Mouse (Mus musculus) T-helper 1 cell (primary cell): ENCODE results near the gene Spint1.

Experiments
- in situ Hi-C: fragments of 300-600 bp; cut with MboI, MseI; formaldehyde crosslinking; loops from one replicate; pipeline ENCODE4 v1.15.1; 2025; ENCODE audit warnings: high pct_unique_total_duplicates

The Spint1 gene

GRCm38 (mm10) chr2:119292852-119293251 lies 55.7 kb downstream of the Spint1 start:
- in situ Hi-C loops, result loop anchor here (5.0 kb wide), 1 partner anchor 256 kb away; no protein-coding TSS in a partner anchor

DNA sequence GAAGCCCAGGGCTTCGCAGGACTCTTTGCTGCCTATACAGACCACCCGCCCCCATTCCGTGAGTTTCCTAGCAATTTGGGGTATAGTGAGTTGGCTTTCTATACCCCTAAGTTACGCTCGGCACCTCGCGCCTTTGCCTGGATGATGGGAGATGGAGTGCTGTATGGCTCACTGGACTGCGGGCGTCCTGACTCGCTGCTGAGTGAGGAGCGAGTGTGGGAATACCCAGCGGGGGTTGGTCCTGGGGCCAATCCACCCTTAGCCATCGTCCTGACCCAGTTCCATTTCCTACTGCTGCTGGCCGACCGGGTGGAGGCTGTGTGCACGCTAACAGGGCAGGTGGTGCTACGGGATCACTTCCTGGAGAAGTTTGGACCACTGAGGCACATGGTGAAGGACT lies 56.1 kb downstream of the Spint1 start:
- in situ Hi-C loops, result loop anchor here (5.0 kb wide), 1 partner anchor 256 kb away; no protein-coding TSS in a partner anchor

- in situ Hi-C loops, result loop anchor here (5.0 kb wide), 1 partner anchor 257 kb away; no protein-coding TSS in a partner anchor
These were observed 56.7 kb downstream of the Spint1 start for GRCm38 (mm10) chr2:119293776-119294390.

GRCm38 (mm10) chr2:119294411-119294810 lies 57.2 kb downstream of the Spint1 start:
- in situ Hi-C loops, result loop anchor here (5.0 kb wide), 1 partner anchor 257 kb away; no protein-coding TSS in a partner anchor

- in situ Hi-C loops, result no loop called here
These were observed 59.6 kb downstream of the Spint1 start for GRCm38 (mm10) chr2:119296756-119297155.

DNA sequence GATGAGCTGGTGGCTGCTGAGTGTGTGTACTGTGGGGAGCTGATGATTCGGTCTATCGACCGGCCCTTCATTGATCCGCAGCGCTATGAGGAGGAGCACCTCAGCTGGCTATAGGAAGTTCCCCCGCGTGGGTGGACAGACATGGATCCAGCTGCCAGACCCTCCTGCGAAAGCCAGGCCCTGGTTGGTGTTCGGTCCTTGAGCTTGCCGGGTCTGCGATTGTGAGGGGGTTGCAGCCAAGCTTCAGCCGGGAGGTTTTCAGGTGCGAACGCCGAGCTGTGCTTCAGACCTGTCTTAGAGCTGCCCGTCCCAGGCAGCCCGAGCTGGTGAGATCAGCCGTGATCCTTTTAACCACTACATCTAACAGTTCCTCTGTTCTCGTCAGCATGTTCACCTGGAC lies 60.3 kb downstream of the Spint1 start:
- in situ Hi-C loops, result no loop called here

DNA sequence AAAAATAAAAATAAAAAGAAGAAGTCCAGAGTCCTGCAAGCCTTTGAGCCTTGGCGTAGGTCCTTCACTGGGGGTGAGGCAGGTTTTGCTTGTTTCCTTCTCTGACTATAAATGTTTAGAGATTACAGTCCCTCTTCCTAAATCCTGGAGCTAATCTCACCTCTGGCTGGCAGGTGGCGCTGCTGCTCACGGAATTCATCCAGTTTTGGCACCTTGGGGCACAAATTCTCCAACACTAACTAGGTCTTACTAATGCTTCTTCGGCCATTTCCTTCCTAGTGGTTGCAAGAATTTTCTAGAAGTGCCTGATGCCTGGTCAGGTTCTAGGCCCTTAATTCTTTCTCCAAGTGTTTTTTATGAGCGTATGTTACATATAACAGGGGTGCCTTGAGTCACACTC lies 61.2 kb downstream of the Spint1 start:
- in situ Hi-C loops, result no loop called here

- in situ Hi-C loops, result no loop called here
These were observed 61.7 kb downstream of the Spint1 start for GRCm38 (mm10) chr2:119298839-119299238.
